Mouse (Mus musculus) intestine, embryonic 14.5 days (tissue): ENCODE measurements at regions not wholly inside any gene's neighbourhood (a gene's known extent, or its start where the extent isn't known, plus 50 kb on each side); places are given as distances from the start of the nearest gene placed in this dataset.

Source experiments
- ATAC-seq: fragments of 200-750 bp; cut with Nextera tagmentation; replicated peaks from 2 replicates; pipeline ENCODE4 v1.8.0; 2017; ENCODE audit warnings: low read depth, moderate number of reproducible peaks, moderate TSS enrichment, moderate library complexity; ENCODE audit not compliant: low FRiP score, low TSS enrichment
- DNase-seq: peaks from one replicate; pipeline ENCODE4 v3.0.0-alpha.2; 2018; ENCODE audit warnings: low spot score
- H3K27ac ChIP-seq: fragments of 300-500 bp; sonication (generic); 2 replicates; pipeline ENCODE4 v1.5.1; 2014; ENCODE audit warnings: low read depth, mild to moderate bottlenecking, control low read depth
- H3K27me3 ChIP-seq: fragments of 300-500 bp; sonication (generic); replicated peaks from 2 replicates; pipeline ENCODE4 v1.6.1; 2014; ENCODE audit warnings: low read length, control low read depth; ENCODE audit not compliant: control insufficient read depth, insufficient read depth
- H3K36me3 ChIP-seq: fragments of 300-500 bp; sonication (generic); 2 replicates; pipeline ENCODE4 v1.6.1; 2014; ENCODE audit warnings: low read length, control low read depth; ENCODE audit not compliant: control insufficient read depth, insufficient read depth
- H3K4me1 ChIP-seq: fragments of 300-500 bp; sonication (generic); replicated peaks from 2 replicates; pipeline ENCODE4 v1.6.1; 2014; ENCODE audit warnings: low read length, control low read depth, mixed read lengths; ENCODE audit not compliant: control insufficient read depth, insufficient read depth
- H3K4me2 ChIP-seq: fragments of 300-500 bp; sonication (generic); 2 replicates; pipeline ENCODE4 v1.6.1; 2014; ENCODE audit warnings: low read length
- H3K4me3 ChIP-seq: fragments of 300-500 bp; sonication (generic); 2 replicates; pipeline ENCODE4 v1.5.1; 2014; ENCODE audit warnings: low read depth, low read length, control low read depth, mixed read lengths
- H3K9ac ChIP-seq: fragments of 300-500 bp; sonication (generic); 2 replicates; pipeline ENCODE4 v1.6.1; 2014; ENCODE audit warnings: mild to moderate bottlenecking, low read length
- H3K9me3 ChIP-seq: fragments of 300-500 bp; sonication (generic); 2 replicates; pipeline ENCODE4 v1.6.1; 2016; ENCODE audit warnings: low read length, control low read depth; ENCODE audit not compliant: control insufficient read depth
- WGBS: fragments of 180-500 bp; shearing (Covaris S2); extraction: QIAGEN DNeasy Blood & Tissue Kit; methylation state at CpG from one replicate; pipeline ENCODE4 v1.1.7; 2014; 5-methylcytosine and 5-hydroxymethylcytosine counted together

DNA sequence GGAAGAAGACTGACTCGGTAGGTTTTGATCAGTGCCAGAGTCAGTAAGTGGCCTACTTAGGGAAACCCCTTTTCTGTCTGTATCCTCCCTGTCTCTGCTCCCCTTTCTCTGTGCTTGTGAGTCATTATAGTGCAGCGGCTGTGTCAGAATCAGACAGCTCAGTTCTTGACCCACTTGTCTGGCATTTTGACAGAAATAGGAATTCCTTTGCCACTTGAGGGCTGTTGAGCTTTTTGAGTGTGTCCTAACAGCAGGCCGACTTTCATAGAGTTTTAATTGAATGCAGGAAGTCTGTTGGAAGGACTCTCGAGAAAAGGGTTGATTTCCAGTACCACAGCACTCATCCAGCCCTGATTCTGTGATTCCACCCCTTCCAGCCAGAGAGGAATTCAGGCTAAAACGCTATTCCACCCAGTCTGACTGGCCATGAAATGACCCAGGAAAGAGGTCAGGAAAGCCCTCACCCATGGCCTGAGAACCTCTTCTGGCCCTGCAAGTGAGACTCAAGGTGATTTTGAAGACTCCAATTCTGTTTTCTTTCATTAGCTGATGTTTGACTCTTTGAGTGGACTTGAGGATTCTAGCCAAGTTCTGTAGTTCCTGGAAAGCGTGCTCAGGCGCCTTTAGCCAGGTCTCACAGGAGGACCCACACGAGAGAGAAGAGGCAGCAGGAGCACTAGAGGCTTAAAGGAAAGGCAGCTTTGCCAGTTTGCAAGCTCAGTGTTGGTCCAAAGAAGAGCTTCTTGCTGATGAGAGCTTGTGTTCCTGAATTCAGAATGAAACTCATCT, 95.6 kb upstream of the Opcml start:
- no peak overlapping the region for H3K4me3 ChIP-seq
- 70% methylated on average over 8 of the region's 8 CpGs for WGBS
- no peaks in the 10 kb centered on the region for H3K36me3 ChIP-seq
- ATAC-seq (no peak), DNase-seq (no peak)
- H3K27ac ChIP-seq, result no peak overlapping the region
- no peaks in the 10 kb centered on the region for H3K4me1 ChIP-seq
- no peaks in the 10 kb centered on the region for H3K27me3 ChIP-seq
- H3K9ac ChIP-seq, result no peak overlapping the region
- H3K4me2 ChIP-seq, result no peak overlapping the region
- no peaks in the 10 kb centered on the region for H3K9me3 ChIP-seq

DNA sequence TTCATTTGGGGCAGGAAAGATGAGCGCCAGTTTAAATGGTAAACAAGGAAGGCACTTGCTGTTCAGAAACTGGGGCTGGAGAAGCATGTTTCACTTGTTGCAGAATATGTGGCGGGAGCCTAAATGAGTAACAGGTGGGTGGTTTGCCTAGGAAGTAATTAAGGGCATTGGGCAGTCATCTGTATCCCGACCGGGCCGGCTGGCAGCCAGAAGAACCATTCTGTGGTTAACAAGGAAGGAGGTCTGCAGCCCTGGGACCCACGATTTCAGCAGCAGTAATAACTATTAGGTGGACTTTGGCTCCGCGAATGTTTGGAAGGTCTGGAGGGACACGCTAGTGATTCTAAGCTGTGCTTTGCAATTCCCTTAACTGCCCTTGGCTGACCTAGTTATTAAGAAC, 89.0 kb upstream of the Opcml start:
- DNase-seq, result no peak
- no peak overlapping the region for H3K4me3 ChIP-seq
- 84% methylated on average over 9 of the region's 9 CpGs for WGBS

DNA sequence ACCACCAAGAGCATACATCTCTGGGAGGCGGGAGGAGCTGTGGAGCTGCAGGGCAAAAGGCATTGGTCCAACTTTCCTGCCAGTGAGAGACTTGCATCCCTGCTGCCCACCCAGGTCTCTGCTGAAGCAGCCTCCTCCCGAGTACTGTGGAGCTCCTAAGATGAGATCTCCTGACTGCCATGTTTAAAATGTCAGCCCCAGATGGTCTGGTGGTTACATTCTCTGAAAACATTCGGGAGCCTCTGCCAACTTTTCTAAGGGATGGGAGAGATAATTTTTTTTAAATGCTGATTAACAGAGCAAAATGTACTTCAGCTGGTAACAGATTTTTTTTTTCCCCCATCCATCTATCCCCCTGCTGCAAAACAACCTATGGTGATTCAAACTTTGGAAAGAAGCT, 88.4 kb upstream of the Opcml start:
- Histone ChIP-seq H3K4me3 (no peak overlapping the region), H3K4me2 (no peak overlapping the region), H3K36me3 (no peaks in the 10 kb centered on the region), H3K27me3 (no peaks in the 10 kb centered on the region), H3K4me1 (no peaks in the 10 kb centered on the region), H3K27ac (no peak overlapping the region), H3K9me3 (no peaks in the 10 kb centered on the region), H3K9ac (no peak overlapping the region)
- WGBS, result 65% methylated on average over 3 of the region's 3 CpGs
- ATAC-seq (no peak), DNase-seq (no peak)

More for the DNA sequence above, 89.0 kb upstream of the Opcml start:
- no peak for ATAC-seq
- no peaks in the 10 kb centered on the region for H3K27me3 ChIP-seq
- no peak overlapping the region for H3K9ac ChIP-seq
- no peak overlapping the region for H3K27ac ChIP-seq
- H3K4me2 ChIP-seq, result no peak overlapping the region
- H3K36me3 ChIP-seq, result no peaks in the 10 kb centered on the region
- no peaks in the 10 kb centered on the region for H3K9me3 ChIP-seq
- H3K4me1 ChIP-seq, result no peaks in the 10 kb centered on the region

DNA sequence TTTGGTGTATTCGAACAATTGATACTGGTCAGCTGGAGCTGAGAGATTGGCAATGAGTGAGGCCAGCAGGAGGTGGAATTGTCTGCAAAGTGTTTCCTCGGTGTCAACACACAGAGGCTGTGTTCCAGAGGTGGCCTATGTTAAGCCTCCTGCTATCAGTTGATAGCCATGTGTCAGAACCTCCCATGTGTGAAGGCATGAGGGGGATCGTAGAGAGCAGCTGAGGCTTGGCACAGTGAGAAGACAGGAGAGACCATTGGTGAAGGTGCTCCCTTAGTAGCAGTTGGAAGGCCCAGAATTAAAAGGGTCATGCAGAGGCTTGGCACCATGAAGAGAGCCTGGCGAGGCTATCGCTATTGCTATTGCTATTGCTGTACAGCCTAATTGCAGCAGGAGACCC, 86.6 kb upstream of the Opcml start:
- ATAC-seq (no peak), DNase-seq (no peak)
- 83% methylated on average over 5 of the region's 5 CpGs for WGBS
- no peak overlapping the region for H3K4me2 ChIP-seq
- no peak overlapping the region for H3K9ac ChIP-seq
- no peaks in the 10 kb centered on the region for H3K9me3 ChIP-seq
- no peak overlapping the region for H3K27ac ChIP-seq
- no peak overlapping the region for H3K4me3 ChIP-seq
- no peaks in the 10 kb centered on the region for H3K36me3 ChIP-seq
- H3K4me1 ChIP-seq, result no peaks in the 10 kb centered on the region
- H3K27me3 ChIP-seq, result no peaks in the 10 kb centered on the region

DNA sequence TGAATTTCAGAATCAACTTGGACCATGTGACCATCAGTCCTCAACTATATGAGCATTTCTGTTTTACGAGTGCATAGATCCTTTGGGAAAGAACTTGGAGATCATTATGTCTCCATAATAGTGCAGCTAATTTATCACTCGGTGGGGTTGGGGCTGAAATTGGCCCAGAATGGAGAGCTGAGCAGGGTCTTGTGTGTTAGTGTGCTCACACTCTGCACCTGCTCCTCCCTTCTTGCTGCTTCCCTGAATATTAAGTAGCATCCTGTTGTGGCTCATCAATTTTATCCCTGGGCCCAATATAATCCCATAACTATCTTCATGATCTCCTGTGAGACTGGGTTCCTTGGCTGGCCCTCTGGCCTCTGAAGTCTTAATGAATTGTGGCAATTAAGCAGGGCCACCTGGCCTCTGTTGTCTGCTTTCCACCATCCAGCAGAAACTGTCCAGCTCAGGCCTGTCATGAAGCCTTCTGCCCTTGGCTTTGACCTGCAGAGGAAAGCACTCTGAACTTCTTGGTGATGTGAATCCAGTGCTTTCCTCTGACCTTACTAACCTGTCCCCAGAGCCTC, 66.7 kb upstream of the Opcml start:
- H3K9ac ChIP-seq, result no peak overlapping the region
- H3K27ac ChIP-seq, result no peak overlapping the region
- no peaks in the 10 kb centered on the region for H3K27me3 ChIP-seq
- DNase-seq, result no peak
- no peak for ATAC-seq
- no peaks in the 10 kb centered on the region for H3K9me3 ChIP-seq
- no peak overlapping the region for H3K4me2 ChIP-seq
- 83% methylated on average over 2 of the region's 2 CpGs for WGBS
- no peak overlapping the region for H3K4me3 ChIP-seq
- H3K36me3 ChIP-seq, result no peaks in the 10 kb centered on the region
- no peaks in the 10 kb centered on the region for H3K4me1 ChIP-seq

DNA sequence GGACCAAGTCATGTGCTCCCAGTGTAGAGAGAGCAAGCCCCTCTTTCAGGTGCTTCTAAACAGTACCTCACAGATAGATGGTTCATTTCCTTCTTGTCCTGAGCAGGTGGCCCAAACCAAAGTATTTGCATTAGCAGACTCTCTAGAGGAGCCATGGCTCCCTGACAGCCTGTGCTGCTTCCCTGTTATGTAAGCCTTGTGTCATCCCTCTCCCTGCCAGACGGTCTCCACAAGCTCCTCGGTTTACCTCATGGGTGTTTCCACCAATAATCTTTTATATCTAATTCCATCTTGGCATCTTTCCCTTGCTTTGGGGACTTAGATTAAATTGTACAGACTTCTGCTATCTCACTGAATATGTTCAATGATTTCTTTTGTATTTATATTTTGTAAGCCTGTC, 66.0 kb upstream of the Opcml start:
- no peak overlapping the region for H3K27ac ChIP-seq
- no peak overlapping the region for H3K4me2 ChIP-seq
- H3K4me3 ChIP-seq, result no peak overlapping the region
- H3K4me1 ChIP-seq, result no peaks in the 10 kb centered on the region
- no peaks in the 10 kb centered on the region for H3K27me3 ChIP-seq
- no peaks in the 10 kb centered on the region for H3K36me3 ChIP-seq
- no peaks in the 10 kb centered on the region for H3K9me3 ChIP-seq
- DNase-seq, result no peak
- no peak for ATAC-seq
- H3K9ac ChIP-seq, result no peak overlapping the region
- WGBS, result 75% methylated on average over 2 of the region's 2 CpGs

DNA sequence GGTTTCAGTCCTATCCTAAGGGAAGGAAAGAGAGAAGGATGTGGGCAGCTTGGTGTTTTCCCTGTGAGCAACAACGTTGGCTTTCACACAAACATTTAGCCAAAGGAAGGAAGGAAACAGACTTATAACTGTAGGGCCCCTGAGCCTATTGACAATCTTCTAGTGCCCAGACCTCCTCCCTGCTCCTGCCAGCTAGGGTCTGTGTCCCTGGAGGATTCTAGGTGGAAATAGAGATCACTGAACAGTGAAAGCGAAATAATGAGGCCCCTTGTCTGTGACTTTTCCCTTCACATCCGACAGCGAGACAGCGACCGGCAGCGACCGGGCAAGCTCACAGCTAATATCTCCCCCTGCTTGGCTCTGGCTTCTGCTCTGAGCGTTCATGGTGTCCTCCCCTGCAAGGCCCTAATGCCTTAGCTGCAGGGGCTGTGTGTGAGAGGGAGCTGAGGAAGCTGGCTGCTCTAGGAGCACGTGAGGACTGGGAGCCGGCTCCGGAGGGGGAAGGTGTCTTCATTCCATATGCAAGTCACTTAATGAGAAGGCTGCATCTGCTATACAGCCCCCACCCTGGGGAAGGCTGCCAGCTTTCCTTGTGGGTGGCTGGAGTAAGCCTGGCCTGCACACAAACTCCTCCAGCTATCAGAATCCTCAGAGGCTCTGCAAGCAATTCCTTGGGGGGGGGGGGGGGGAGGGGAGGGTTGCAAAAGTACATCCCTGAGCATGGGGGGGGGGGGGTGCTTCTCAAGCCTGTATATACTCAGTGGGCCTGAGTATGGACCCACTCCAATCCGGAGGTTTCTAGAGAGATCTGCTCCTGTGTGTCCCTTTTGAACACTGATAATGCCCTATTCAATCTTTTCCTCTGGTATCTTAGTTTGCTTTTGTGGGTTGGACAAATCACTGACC, 61.7 kb upstream of the Opcml start:
- peak; percentile 51 for DNase-seq
- Histone ChIP-seq H3K27ac (no peak overlapping the region), H3K36me3 (no peaks in the 10 kb centered on the region), H3K4me1 (no peaks in the 10 kb centered on the region), H3K4me3 (no peak overlapping the region), H3K9me3 (no peaks in the 10 kb centered on the region), H3K27me3 (no peaks in the 10 kb centered on the region), H3K4me2 (peak overlapping the region; percentile 28), H3K9ac (no peak overlapping the region)
- ATAC-seq, result no peak
- 13% methylated on average over 13 of the region's 13 CpGs for WGBS

DNA sequence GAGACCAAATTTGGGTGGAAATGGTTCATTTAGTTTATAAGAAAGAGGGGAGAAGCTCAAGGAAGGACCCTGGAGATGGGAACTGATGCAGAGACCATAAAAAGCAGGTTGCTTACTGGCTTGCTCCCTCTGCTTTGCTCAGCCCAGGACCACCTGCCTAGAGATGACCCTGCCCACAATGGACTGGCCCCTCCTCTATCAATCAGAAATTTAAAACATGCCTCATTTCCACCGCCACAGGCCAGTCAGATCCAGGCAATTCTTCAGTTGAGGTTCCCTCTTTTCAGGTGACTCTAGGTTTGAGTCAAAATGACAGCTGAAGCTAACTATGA, 61.1 kb upstream of the Opcml start:
- ATAC-seq (no peak), DNase-seq (no peak)
- no peak overlapping the region for H3K4me3 ChIP-seq
- no peaks in the 10 kb centered on the region for H3K36me3 ChIP-seq
- no peaks in the 10 kb centered on the region for H3K9me3 ChIP-seq
- no peaks in the 10 kb centered on the region for H3K27me3 ChIP-seq
- no peak overlapping the region for H3K27ac ChIP-seq
- no peak overlapping the region for H3K4me2 ChIP-seq
- no peaks in the 10 kb centered on the region for H3K4me1 ChIP-seq
- 79% methylated on average over 1 of the region's 1 CpGs for WGBS
- H3K9ac ChIP-seq, result no peak overlapping the region
